In genomic region chr6:85861247-85861646, GRCm38 (mm10) we compare ENCODE assay signal across 32 mouse cellular contexts. TPM values are rescaled to one million over a fixed set of nuclear protein-coding genes. Genes with fewer than 3 reads are reported as not detected.
"Had no signal": no experiment of that assay in that cellular context is flagged by ENCODE, and none has a peak within 500 bp of the region (broad histone marks: within the 10 kb centered on the region; RNA-seq: fewer than 3 reads in every experiment).

No protein-coding gene starts in this region.

- DNase-seq: gastrocnemius, postnatal 14 days; gastrocnemius, postnatal 36 days; heart, adult 18-20 months; heart, postnatal 14 days; heart, postnatal 36 days; kidney, postnatal 25 days; kidney, postnatal 4 days; layer of hippocampus, adult 9-11 months; liver, embryonic 13.5 days; liver, postnatal 0 days had no signal

- H3K4me3 ChIP-seq: heart, embryonic 13.5 days; heart, embryonic 15.5 days; hindbrain, embryonic 13.5 days; hindbrain, embryonic 15.5 days; intestine, embryonic 15.5 days; left cerebral cortex, adult 2 months; limb, embryonic 10.5 days; limb, embryonic 12.5 days; liver, embryonic 13.5 days; liver, embryonic 15.5 days had no signal

- H3K9ac ChIP-seq: heart, embryonic 13.5 days; heart, embryonic 15.5 days; hindbrain, embryonic 13.5 days; hindbrain, embryonic 15.5 days; intestine, embryonic 15.5 days; limb, embryonic 12.5 days; liver, embryonic 13.5 days; liver, embryonic 15.5 days; liver, postnatal 0 days had no signal

- H3K4me2 ChIP-seq: heart, embryonic 11.5 days; heart, embryonic 13.5 days; heart, embryonic 15.5 days; hindbrain, embryonic 13.5 days; hindbrain, embryonic 15.5 days; intestine, embryonic 15.5 days; limb, embryonic 12.5 days; liver, embryonic 11.5 days; liver, embryonic 13.5 days; liver, embryonic 15.5 days had no signal

- ATAC-seq: inflammation-experienced regulatory T-cells, adult 6 months; intestine, embryonic 15.5 days; intestine, postnatal 0 days; liver, postnatal 0 days had no signal

- H3K4me1 ChIP-seq: heart, embryonic 13.5 days; heart, embryonic 15.5 days; hindbrain, embryonic 13.5 days; hindbrain, embryonic 15.5 days; intestine, embryonic 15.5 days; limb, embryonic 10.5 days; limb, embryonic 12.5 days; liver, embryonic 13.5 days; liver, embryonic 15.5 days had no signal

- H3K9me3 ChIP-seq: heart, embryonic 13.5 days; heart, embryonic 15.5 days; hindbrain, embryonic 13.5 days; hindbrain, embryonic 15.5 days; intestine, embryonic 15.5 days; limb, embryonic 10.5 days; limb, embryonic 12.5 days; liver, embryonic 13.5 days; liver, embryonic 15.5 days had no signal

- H3K27me3 ChIP-seq: heart, embryonic 15.5 days; hindbrain, embryonic 13.5 days; hindbrain, embryonic 15.5 days; intestine, embryonic 15.5 days; liver, embryonic 13.5 days; liver, embryonic 15.5 days had no signal

- H3K36me3 ChIP-seq: heart, embryonic 13.5 days; heart, embryonic 15.5 days; hindbrain, embryonic 13.5 days; hindbrain, embryonic 15.5 days; intestine, embryonic 15.5 days; limb, embryonic 10.5 days; limb, embryonic 12.5 days; liver, embryonic 13.5 days; liver, embryonic 15.5 days had no signal

- H3K27ac ChIP-seq: heart, embryonic 13.5 days; heart, embryonic 15.5 days; hindbrain, embryonic 13.5 days; hindbrain, embryonic 15.5 days; intestine, embryonic 15.5 days; kidney, postnatal 0 days; left cerebral cortex, adult 2 months; limb, embryonic 10.5 days; limb, embryonic 12.5 days; liver, embryonic 13.5 days; liver, embryonic 15.5 days had no signal

RNA-seq across cellular contexts. Expression of gene Nat8f2, which starts 7.7 kb away (rescaled TPM):
- total RNA-seq: gastrocnemius, postnatal 36 days; heart, postnatal 14 days; heart, postnatal 36 days; hematopoietic stem cell, adult 5-6 weeks had no signal
- polyA plus RNA-seq: heart, embryonic 11.5 days; heart, embryonic 13.5 days; heart, embryonic 15.5 days; heart, postnatal 0 days; hindbrain, embryonic 13.5 days; hindbrain, embryonic 15.5 days; limb, embryonic 10.5 days; limb, embryonic 12.5 days; limb, embryonic 14.5 days; liver, embryonic 11.5 days; liver, embryonic 13.5 days; liver, embryonic 15.5 days had no signal

RNA-seq across cellular contexts. Expression of gene Nat8, which starts 29.4 kb away (rescaled TPM):
- total RNA-seq: gastrocnemius, adult 18-20 months; gastrocnemius, adult 8-10 months; gastrocnemius, postnatal 14 days; gastrocnemius, postnatal 36 days; heart, adult 18-20 months; heart, postnatal 14 days; heart, postnatal 36 days; hematopoietic stem cell, adult 5-6 weeks had no signal
- polyA plus RNA-seq: heart, embryonic 11.5 days; heart, embryonic 13.5 days; heart, embryonic 15.5 days; heart, postnatal 0 days; hindbrain, embryonic 13.5 days; hindbrain, embryonic 15.5 days; inflammation-experienced regulatory T-cells, adult 6 months; limb, embryonic 10.5 days; limb, embryonic 12.5 days; liver, embryonic 11.5 days; liver, embryonic 13.5 days; liver, postnatal 0 days had no signal

RNA-seq across cellular contexts. Expression of gene Nat8f5, which starts 40.5 kb away (rescaled TPM):
- total RNA-seq: gastrocnemius, adult 18-20 months; gastrocnemius, adult 8-10 months; gastrocnemius, postnatal 36 days; heart, adult 18-20 months; heart, postnatal 14 days; heart, postnatal 36 days; hematopoietic stem cell, adult 5-6 weeks had no signal
- polyA plus RNA-seq: gonadal fat pad, adult 2 months; heart, embryonic 11.5 days; heart, embryonic 13.5 days; heart, embryonic 15.5 days; heart, postnatal 0 days; hindbrain, embryonic 11.5 days; inflammation-experienced regulatory T-cells, adult 6 months; kidney, embryonic 14.5 days; limb, embryonic 10.5 days; limb, embryonic 12.5 days; limb, embryonic 14.5 days; liver, embryonic 11.5 days; liver, embryonic 13.5 days; liver, embryonic 15.5 days; liver, postnatal 0 days had no signal

RNA-seq across cellular contexts. Expression of gene Nat8f6, which starts 40.5 kb away (rescaled TPM):
- total RNA-seq: gastrocnemius, adult 18-20 months; gastrocnemius, adult 8-10 months; gastrocnemius, postnatal 14 days; gastrocnemius, postnatal 36 days; heart, adult 18-20 months; heart, postnatal 14 days; heart, postnatal 36 days; hematopoietic stem cell, adult 5-6 weeks had no signal
- polyA plus RNA-seq: gonadal fat pad, adult 2 months; heart, embryonic 11.5 days; heart, embryonic 15.5 days; heart, postnatal 0 days; hindbrain, embryonic 11.5 days; hindbrain, embryonic 13.5 days; hindbrain, embryonic 15.5 days; inflammation-experienced regulatory T-cells, adult 6 months; intestine, embryonic 15.5 days; intestine, postnatal 0 days; kidney, embryonic 14.5 days; limb, embryonic 10.5 days; limb, embryonic 12.5 days; liver, embryonic 11.5 days; liver, embryonic 13.5 days; liver, embryonic 15.5 days; liver, postnatal 0 days had no signal
